Mouse (Mus musculus) kidney, embryonic 16.5 days (tissue): ENCODE measurements around the gene Prom2. TPM values are rescaled to one million over a fixed set of nuclear protein-coding genes. Genes with fewer than 3 reads are reported as not detected.

Experiments used
- ATAC-seq: fragments of 200-750 bp; cut with Nextera tagmentation; 2 replicates; pipeline ENCODE4 v1.8.0; 2017; ENCODE audit warnings: moderate TSS enrichment; ENCODE audit not compliant: low FRiP score, low TSS enrichment
- H3K27ac ChIP-seq: fragments of 300-500 bp; sonication (generic); 2 replicates; pipeline ENCODE4 v1.5.1; 2014; ENCODE audit warnings: low read length
- H3K27me3 ChIP-seq: fragments of 300-500 bp; sonication (generic); 2 replicates; pipeline ENCODE4 v1.6.1; 2014; ENCODE audit warnings: low read length, control low read depth, mixed read lengths; ENCODE audit not compliant: insufficient read depth
- H3K36me3 ChIP-seq: fragments of 300-500 bp; sonication (generic); 2 replicates; pipeline ENCODE4 v1.6.1; 2014; ENCODE audit warnings: low read length, control low read depth, mixed read lengths; ENCODE audit not compliant: insufficient read depth
- H3K4me1 ChIP-seq: fragments of 300-500 bp; sonication (generic); 2 replicates; pipeline ENCODE4 v1.6.1; 2014; ENCODE audit warnings: low read length, control low read depth, mixed read lengths; ENCODE audit not compliant: insufficient read depth
- H3K4me2 ChIP-seq: fragments of 300-500 bp; sonication (generic); replicated peaks from 2 replicates; pipeline ENCODE4 v1.6.1; 2014; ENCODE audit warnings: low read depth, low read length
- H3K4me3 ChIP-seq: fragments of 300-500 bp; sonication (generic); 2 replicates; pipeline ENCODE4 v1.5.1; 2014; ENCODE audit warnings: mild to moderate bottlenecking, low read length
- H3K9ac ChIP-seq: fragments of 300-500 bp; sonication (generic); replicated peaks from 2 replicates; pipeline ENCODE4 v1.6.1; 2014; ENCODE audit warnings: low read length
- H3K9me3 ChIP-seq: fragments of 300-500 bp; sonication (generic); 2 replicates; pipeline ENCODE4 v1.6.1; 2016; ENCODE audit warnings: low read length, control low read depth
- WGBS: fragments of 180-500 bp; shearing (Covaris S2); extraction: QIAGEN DNeasy Blood & Tissue Kit; methylation state at CpG from one replicate; pipeline ENCODE4 v1.1.7; 2014; 5-methylcytosine and 5-hydroxymethylcytosine counted together
- polyA plus RNA-seq: library from polyadenylated mRNA; unstranded; fragments of >200 nt; fragmentation: Nextera tagmentation; extraction: Ambion mirVana; gene quantifications from 2 replicates; pipeline ENCODE4 v1.2.1, GENCODE M21; 2015

Gene Prom2
- polyA plus RNA-seq, 1 experiment from 2014 or later, result 2.7 TPM

GRCm38 (mm10) chr2:127551078-127551477 is 9.8 kb upstream of the Prom2 start:
- H3K9ac ChIP-seq, result no peak overlapping the region
- 55% methylated on average over 5 of the region's 5 CpGs for WGBS
- no peaks in the 10 kb centered on the region for H3K27me3 ChIP-seq
- no peaks in the 10 kb centered on the region for H3K9me3 ChIP-seq
- no peak overlapping the region for H3K4me3 ChIP-seq
- ATAC-seq, result no peak
- H3K36me3 ChIP-seq, result no peaks in the 10 kb centered on the region
- no peaks in the 10 kb centered on the region for H3K4me1 ChIP-seq
- no peak overlapping the region for H3K4me2 ChIP-seq
- no peak overlapping the region for H3K27ac ChIP-seq

- no peaks in the 10 kb centered on the region for H3K27me3 ChIP-seq
- no peaks in the 10 kb centered on the region for H3K4me1 ChIP-seq
- H3K4me3 ChIP-seq, result no peak overlapping the region
- ATAC-seq, result no peak
- no peak overlapping the region for H3K27ac ChIP-seq
- H3K9ac ChIP-seq, result no peak overlapping the region
- 81% methylated on average over 1 of the region's 1 CpGs for WGBS
- no peaks in the 10 kb centered on the region for H3K9me3 ChIP-seq
- H3K36me3 ChIP-seq, result no peaks in the 10 kb centered on the region
- H3K4me2 ChIP-seq, result no peak overlapping the region
Measured at GRCm38 (mm10) chr2:127550446-127550845, 9.2 kb upstream of the Prom2 start.

- H3K27me3 ChIP-seq, result no peaks in the 10 kb centered on the region
- no peak overlapping the region for H3K4me2 ChIP-seq
- no peaks in the 10 kb centered on the region for H3K4me1 ChIP-seq
- no peaks in the 10 kb centered on the region for H3K36me3 ChIP-seq
- no peak overlapping the region for H3K9ac ChIP-seq
- no peak overlapping the region for H3K4me3 ChIP-seq
- ATAC-seq, result no peak
- H3K27ac ChIP-seq, result no peak overlapping the region
- no peaks in the 10 kb centered on the region for H3K9me3 ChIP-seq
Measured at GRCm38 (mm10) chr2:127549711-127550110, 8.4 kb upstream of the Prom2 start.

- H3K9ac ChIP-seq, result no peak overlapping the region
- H3K27ac ChIP-seq, result no peak overlapping the region
- H3K4me1 ChIP-seq, result no peaks in the 10 kb centered on the region
- WGBS, result 73% methylated on average over 5 of the region's 5 CpGs
- H3K4me3 ChIP-seq, result no peak overlapping the region
- no peaks in the 10 kb centered on the region for H3K36me3 ChIP-seq
- no peak for ATAC-seq
- no peak overlapping the region for H3K4me2 ChIP-seq
- no peaks in the 10 kb centered on the region for H3K27me3 ChIP-seq
- H3K9me3 ChIP-seq, result no peaks in the 10 kb centered on the region
Measured at GRCm38 (mm10) chr2:127548342-127549074, 7.2 kb upstream of the Prom2 start.

- Histone ChIP-seq H3K4me2 (no peak overlapping the region), H3K4me3 (no peak overlapping the region), H3K4me1 (no peaks in the 10 kb centered on the region), H3K27ac (no peak overlapping the region), H3K27me3 (peaks cover 34% of the 10 kb centered on the region), H3K9ac (no peak overlapping the region), H3K36me3 (no peaks in the 10 kb centered on the region), H3K9me3 (no peaks in the 10 kb centered on the region)
- 86% methylated on average over 2 of the region's 2 CpGs for WGBS
- ATAC-seq, result no peak
Measured at GRCm38 (mm10) chr2:127541697-127542096, 430 bp upstream of the Prom2 start.

- no peak overlapping the region for H3K4me2 ChIP-seq
- no peaks in the 10 kb centered on the region for H3K4me1 ChIP-seq
- H3K27me3 ChIP-seq, result peaks cover 34% of the 10 kb centered on the region
- H3K4me3 ChIP-seq, result no peak overlapping the region
- no peak overlapping the region for H3K9ac ChIP-seq
- WGBS, result 21% methylated on average over 4 of the region's 4 CpGs
- H3K9me3 ChIP-seq, result no peaks in the 10 kb centered on the region
- no peak overlapping the region for H3K27ac ChIP-seq
- no peaks in the 10 kb centered on the region for H3K36me3 ChIP-seq
- ATAC-seq, result 0 out of 2 replicates have a peak, but pooled peaks have one; percentile 16
Measured at GRCm38 (mm10) chr2:127539494-127539893, 1.8 kb downstream of the Prom2 start.

- Histone ChIP-seq H3K4me3 (no peak overlapping the region), H3K36me3 (no peaks in the 10 kb centered on the region), H3K27me3 (peaks cover 28% of the 10 kb centered on the region), H3K27ac (no peak overlapping the region), H3K4me2 (no peak overlapping the region), H3K4me1 (no peaks in the 10 kb centered on the region), H3K9ac (no peak overlapping the region), H3K9me3 (no peaks in the 10 kb centered on the region)
- ATAC-seq, result no peak
- WGBS, result 71% methylated on average over 3 of the region's 3 CpGs
Measured at GRCm38 (mm10) chr2:127537548-127537947, 3.7 kb downstream of the Prom2 start.

GRCm38 (mm10) chr2:127535363-127535762 is 5.9 kb downstream of the Prom2 start:
- no peak overlapping the region for H3K4me3 ChIP-seq
- H3K9ac ChIP-seq, result no peak overlapping the region
- no peak overlapping the region for H3K4me2 ChIP-seq
- no peaks in the 10 kb centered on the region for H3K36me3 ChIP-seq
- no peaks in the 10 kb centered on the region for H3K9me3 ChIP-seq
- WGBS, result 83% methylated on average over 9 of the region's 9 CpGs
- no peak overlapping the region for H3K27ac ChIP-seq
- H3K27me3 ChIP-seq, result peaks cover 6% of the 10 kb centered on the region
- no peaks in the 10 kb centered on the region for H3K4me1 ChIP-seq
- no peak for ATAC-seq

- H3K27ac ChIP-seq, result no peak overlapping the region
- WGBS, result 13% methylated on average over 9 of the region's 9 CpGs
- ATAC-seq, result no peak
- no peaks in the 10 kb centered on the region for H3K4me1 ChIP-seq
- no peak overlapping the region for H3K9ac ChIP-seq
- no peaks in the 10 kb centered on the region for H3K9me3 ChIP-seq
- H3K4me3 ChIP-seq, result no peak overlapping the region
- H3K27me3 ChIP-seq, result no peaks in the 10 kb centered on the region
- no peaks in the 10 kb centered on the region for H3K36me3 ChIP-seq
- H3K4me2 ChIP-seq, result no peak overlapping the region
Measured at GRCm38 (mm10) chr2:127532379-127532778, 8.9 kb downstream of the Prom2 start.

- H3K4me2 ChIP-seq, result no peak overlapping the region
- 85% methylated on average over 2 of the region's 2 CpGs for WGBS
- H3K36me3 ChIP-seq, result no peaks in the 10 kb centered on the region
- no peak for ATAC-seq
- H3K4me1 ChIP-seq, result no peaks in the 10 kb centered on the region
- H3K27me3 ChIP-seq, result no peaks in the 10 kb centered on the region
- H3K27ac ChIP-seq, result no peak overlapping the region
- H3K4me3 ChIP-seq, result no peak overlapping the region
- no peaks in the 10 kb centered on the region for H3K9me3 ChIP-seq
- H3K9ac ChIP-seq, result no peak overlapping the region
Measured at GRCm38 (mm10) chr2:127531592-127531991, 9.7 kb downstream of the Prom2 start.
